Mouse (Mus musculus): ENCODE data around the gene Alyref2. TPM values are rescaled to one million over a fixed set of nuclear protein-coding genes. Genes with fewer than 3 reads are reported as not detected.

The Alyref2 gene
- total RNA-seq, 2 experiments from 2014 or later, result 1.3 to 1.7 TPM

GRCm38 (mm10) chr1:171503592-171504291 is 464 bp downstream of the Alyref2 start:
- H3K27ac ChIP-seq, result peak overlapping the region; percentile 93
- DNase-seq, result peak; percentile 63
- no peak for TF ChIP-seq CTCF (IDR thresholded peaks at IDR 0.05)
- intact Hi-C loops (cut with DNase I), result loop anchor here (5.0 to 10.0 kb wide), 2 partner anchors 64 to 871 kb away; partner anchors contain the start of gene Pigm
- H3K4me3 ChIP-seq, result peak overlapping the region; percentile 92

- Histone ChIP-seq H3K4me3 (peak overlapping the region; percentile 92), H3K27ac (peak overlapping the region; percentile 93; the same call in 1 of the 2 replicates)
- no peak for TF ChIP-seq CTCF (IDR thresholded peaks at IDR 0.05)
- DNase-seq, result no peak
- intact Hi-C loops (cut with DNase I), result loop anchor here (5.0 to 10.0 kb wide), 2 partner anchors 63 to 870 kb away; partner anchors contain the start of gene Pigm
These were observed 1.3 kb downstream of the Alyref2 start for GRCm38 (mm10) chr1:171504586-171504985.

- Histone ChIP-seq H3K4me3 (no peak overlapping the region), H3K27ac (no peak overlapping the region)
- intact Hi-C loops (cut with DNase I), result loop anchor here (5.0 kb wide), 1 partner anchor 64 kb away; no protein-coding TSS in a partner anchor
- TF ChIP-seq CTCF (IDR thresholded peaks at IDR 0.05), result peak; percentile 24; the same call in 1 of the 2 replicates
- DNase-seq, result no peak
These were observed 10.0 kb downstream of the Alyref2 start for GRCm38 (mm10) chr1:171513234-171513633.

- no peak for DNase-seq
- intact Hi-C loops (cut with DNase I), result loop anchor here (5.0 kb wide), 1 partner anchor 64 kb away; no protein-coding TSS in a partner anchor
- no peak for TF ChIP-seq CTCF (IDR thresholded peaks at IDR 0.05)
- Histone ChIP-seq H3K27ac (no peak overlapping the region), H3K4me3 (no peak overlapping the region)
These were observed 10.5 kb downstream of the Alyref2 start for GRCm38 (mm10) chr1:171513760-171514159.

- no peak for DNase-seq
- TF ChIP-seq CTCF (IDR thresholded peaks at IDR 0.05), result no peak
These were observed 11.8 kb downstream of the Alyref2 start for GRCm38 (mm10) chr1:171515039-171515438.

GRCm38 (mm10) chr1:171515557-171515956 is 12.3 kb downstream of the Alyref2 start:
- no peak overlapping the region for H3K4me3 ChIP-seq
- no peak for TF ChIP-seq CTCF (IDR thresholded peaks at IDR 0.05)
- intact Hi-C loops (cut with DNase I), result no loop called here
- no peak overlapping the region for H3K27ac ChIP-seq
- DNase-seq, result no peak

More at GRCm38 (mm10) chr1:171515039-171515438, 11.8 kb downstream of the Alyref2 start:
- Histone ChIP-seq H3K27ac (no peak overlapping the region), H3K4me3 (no peak overlapping the region)
- intact Hi-C loops (cut with DNase I), result no loop called here

GRCm38 (mm10) chr1:171531367-171531766 is 28.1 kb downstream of the Alyref2 start:
- Histone ChIP-seq H3K27ac (no peak overlapping the region), H3K4me3 (no peak overlapping the region)
- DNase-seq, result no peak
- intact Hi-C loops (cut with DNase I), result no loop called here
- TF ChIP-seq CTCF (IDR thresholded peaks at IDR 0.05), result no peak

- DNase-seq, result no peak
- intact Hi-C loops (cut with DNase I), result no loop called here
- Histone ChIP-seq H3K4me3 (no peak overlapping the region), H3K27ac (no peak overlapping the region)
- TF ChIP-seq CTCF (IDR thresholded peaks at IDR 0.05), result no peak
These were observed 29.6 kb downstream of the Alyref2 start for GRCm38 (mm10) chr1:171532830-171533229.

- no peak for TF ChIP-seq CTCF (IDR thresholded peaks at IDR 0.05)
- H3K4me3 ChIP-seq, result no peak overlapping the region
- H3K27ac ChIP-seq, result no peak overlapping the region
- no peak for DNase-seq
- intact Hi-C loops (cut with DNase I), result no loop called here
These were observed 31.3 kb downstream of the Alyref2 start for GRCm38 (mm10) chr1:171534557-171534956.

- TF ChIP-seq CTCF (IDR thresholded peaks at IDR 0.05), result no peak
- no peak for DNase-seq
These were observed 31.9 kb downstream of the Alyref2 start, which contains the start of gene Itln1 for GRCm38 (mm10) chr1:171535194-171535593. Itln1 (minus strand) TSS chr1:171535294.

GRCm38 (mm10) chr1:171540694-171541093 is 37.4 kb downstream of the Alyref2 start:
- no peak for DNase-seq
- Histone ChIP-seq H3K27ac (no peak overlapping the region), H3K4me3 (no peak overlapping the region)
- intact Hi-C loops (cut with DNase I), result no loop called here
- TF ChIP-seq CTCF (IDR thresholded peaks at IDR 0.05), result no peak

More at GRCm38 (mm10) chr1:171535194-171535593, 31.9 kb downstream of the Alyref2 start, which contains the start of gene Itln1:
- intact Hi-C loops (cut with DNase I), result no loop called here
- Histone ChIP-seq H3K27ac (no peak within 1 kb of the TSS), H3K4me3 (no peak within 1 kb of the TSS)

GRCm38 (mm10) chr1:171551326-171551725 is 48.0 kb downstream of the Alyref2 start:
- Histone ChIP-seq H3K27ac (no peak overlapping the region), H3K4me3 (no peak overlapping the region)
- TF ChIP-seq CTCF (IDR thresholded peaks at IDR 0.05), result no peak
- intact Hi-C loops (cut with DNase I), result no loop called here
- DNase-seq, result no peak

GRCm38 (mm10) chr1:171552230-171552629 is 49.0 kb downstream of the Alyref2 start:
- no peak overlapping the region for H3K4me3 ChIP-seq
- intact Hi-C loops (cut with DNase I), result no loop called here
- H3K27ac ChIP-seq, result no peak overlapping the region
- no peak for DNase-seq
- no peak for TF ChIP-seq CTCF (IDR thresholded peaks at IDR 0.05)
